Mouse (Mus musculus): ENCODE data around the gene Tenm1.

Gene Tenm1

DNA sequence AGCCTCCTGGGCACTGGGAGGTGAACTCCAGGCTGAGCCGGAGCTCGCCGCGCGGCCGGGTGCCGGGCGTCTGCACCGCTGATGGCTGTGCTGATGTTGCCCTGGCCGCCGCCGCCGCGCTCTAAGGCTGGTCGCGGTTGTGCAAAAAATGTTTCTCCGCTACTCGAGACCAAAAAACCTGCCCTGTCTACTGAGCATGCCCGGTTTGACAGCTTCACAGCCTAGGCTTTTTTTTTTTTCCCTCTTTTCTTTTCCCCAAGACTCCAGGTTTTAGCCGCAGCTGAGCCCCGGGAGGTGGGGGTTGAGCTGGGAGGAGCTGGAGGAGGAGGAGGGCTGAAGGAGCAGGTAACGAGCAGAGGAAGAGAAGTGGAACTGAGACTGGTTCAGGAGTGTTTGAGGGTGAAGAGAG, at the start of gene Tenm1:
Tenm1 (minus strand) TSS at position 272 of the 409 bp plus-strand sequence.
- DNase-seq, result no peak

DNA sequence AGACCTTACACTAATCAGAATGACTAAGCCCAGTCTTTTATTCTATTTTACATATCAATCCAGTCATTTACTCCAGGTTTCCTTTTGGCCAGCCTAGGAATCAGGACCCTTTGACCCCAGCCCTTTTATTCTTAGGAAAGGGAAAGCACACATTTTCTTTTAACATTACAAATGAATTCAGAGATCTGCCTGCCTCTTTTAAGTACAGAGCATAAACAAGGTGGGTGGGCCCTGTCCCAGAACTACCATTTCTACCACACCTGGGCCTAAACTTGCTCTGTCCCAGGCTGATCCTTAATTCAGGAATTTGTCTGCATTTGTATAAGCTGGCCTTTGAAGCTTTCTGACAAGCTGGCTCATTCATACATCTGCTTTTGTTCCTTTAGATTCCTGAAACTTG, 38.4 kb upstream of the Tenm1 start:
- no peak for DNase-seq

DNA sequence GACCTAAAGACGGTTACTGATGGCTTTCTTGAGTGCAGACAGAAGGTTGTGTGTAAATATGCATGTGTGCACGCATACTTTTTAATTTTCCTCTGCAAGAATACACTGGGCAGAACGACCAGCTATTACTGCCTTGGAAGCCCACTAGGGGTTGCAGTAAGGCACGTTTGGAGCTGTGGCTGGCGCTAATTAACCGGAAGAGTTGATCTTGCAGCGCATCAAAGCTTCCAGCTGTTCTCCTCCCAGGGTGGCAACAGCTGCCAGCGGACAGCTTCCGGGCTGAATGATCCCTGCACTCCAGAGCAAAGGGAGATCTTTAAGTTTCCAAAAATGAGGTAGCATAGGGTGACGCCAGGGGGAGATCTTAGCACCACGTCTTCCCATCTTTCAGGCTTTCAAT, 1.7 kb upstream of the Tenm1 start:
- no peak for DNase-seq

DNA sequence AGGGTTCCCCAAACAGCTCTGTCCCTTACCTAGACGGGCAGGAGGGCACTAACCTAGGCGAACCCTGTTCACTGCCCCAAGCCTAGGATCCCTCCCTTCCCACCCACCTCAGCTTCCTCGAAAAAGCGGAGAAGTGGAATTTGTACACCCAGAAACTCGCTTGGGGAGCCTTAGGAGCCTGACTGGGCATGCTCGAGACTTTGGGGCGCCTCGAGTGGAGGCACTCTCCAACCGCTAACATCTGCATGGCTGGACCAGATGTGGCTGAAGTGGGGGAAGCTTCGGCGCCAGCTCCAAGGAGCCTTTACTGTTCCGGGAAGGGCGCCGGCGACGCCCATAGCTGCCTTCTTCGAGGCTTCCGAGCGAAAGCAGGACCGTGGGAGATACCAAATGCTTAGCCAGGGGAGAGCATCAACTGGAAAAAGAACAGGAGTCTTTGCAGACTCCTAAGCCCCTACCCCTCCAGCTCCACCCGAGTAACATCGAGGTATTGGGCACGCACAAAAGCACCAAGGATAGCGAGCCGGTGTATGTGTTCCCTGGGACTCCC, 1.1 kb upstream of the Tenm1 start:
- DNase-seq, result no peak

DNA sequence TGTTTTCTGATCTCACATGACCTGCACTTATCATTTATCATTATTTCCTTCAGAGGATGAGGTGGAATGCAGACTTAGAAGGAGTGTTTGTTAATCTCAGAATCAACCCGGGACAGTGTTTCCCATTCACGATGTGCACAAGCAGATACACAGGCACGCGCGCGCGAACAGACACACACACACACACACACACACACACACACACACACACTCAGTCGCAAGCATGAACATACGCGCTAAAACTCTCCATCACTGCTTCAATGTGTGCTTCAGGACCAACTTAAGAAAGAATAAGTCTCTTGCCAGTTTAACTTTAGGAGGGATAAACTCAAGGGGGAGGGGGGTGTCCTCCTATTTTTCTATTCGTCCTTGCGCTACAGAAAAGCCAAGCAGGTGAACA, 411 bp upstream of the Tenm1 start:
- DNase-seq, result no peak

DNA sequence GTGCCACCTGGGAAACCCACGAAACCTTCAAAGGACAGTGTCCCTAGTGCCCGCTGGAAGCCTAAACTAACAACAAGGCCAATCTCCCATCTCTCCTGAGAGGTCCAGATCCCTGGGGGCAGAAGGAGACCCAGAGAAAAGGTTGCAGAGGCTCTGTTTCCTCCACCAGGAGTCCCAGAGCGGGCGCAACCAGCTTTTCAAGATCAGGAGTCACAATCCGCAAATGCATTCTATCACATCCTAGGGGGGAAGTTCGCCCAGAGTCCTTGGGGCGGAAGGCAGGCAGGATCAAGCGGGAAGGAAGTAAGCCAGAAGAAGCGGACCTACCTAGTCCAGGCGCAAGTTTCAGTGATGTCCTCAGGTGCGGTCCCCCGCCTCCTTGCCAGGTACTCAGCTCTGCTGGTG, 963 bp downstream of the Tenm1 start:
- no peak for DNase-seq

DNA sequence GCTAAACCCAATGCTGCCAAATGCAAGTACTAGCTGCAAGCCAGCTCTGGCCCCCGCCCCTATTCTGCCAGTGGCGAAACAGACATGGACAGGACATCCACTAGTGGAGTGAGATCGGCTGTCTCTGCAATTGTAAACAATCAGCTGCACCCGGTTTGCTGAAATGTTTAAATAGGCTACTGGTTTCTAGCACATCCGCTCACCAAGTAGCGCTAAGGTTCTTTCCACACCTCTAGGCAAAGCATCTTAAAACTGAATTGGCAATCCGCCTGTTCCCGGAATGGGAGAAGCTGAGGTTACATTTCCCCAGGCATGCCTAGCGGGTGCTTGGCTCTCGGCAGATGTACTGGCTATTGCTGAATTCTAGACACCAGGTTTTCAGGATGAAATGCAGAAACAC, 1.8 kb downstream of the Tenm1 start:
- DNase-seq, result no peak

DNA sequence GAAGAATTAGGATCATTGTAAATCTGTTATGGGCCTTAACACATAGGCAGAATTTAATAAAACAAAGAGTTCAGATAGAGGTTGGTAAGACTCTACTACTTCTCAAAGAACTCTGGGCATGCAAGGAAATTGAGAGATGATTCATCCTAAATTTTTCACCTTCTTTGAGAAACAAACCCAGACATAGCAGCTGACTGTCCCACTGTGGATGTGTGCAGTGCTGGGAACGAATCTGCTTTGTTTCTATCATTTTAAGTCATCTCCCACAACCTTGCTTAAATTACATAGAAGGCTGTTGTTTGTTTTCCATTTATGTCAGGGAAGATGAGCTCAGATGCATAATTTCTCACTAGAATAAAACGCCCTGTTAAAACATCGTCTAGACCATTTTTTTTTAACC, 31.0 kb downstream of the Tenm1 start:
- DNase-seq, result no peak

DNA sequence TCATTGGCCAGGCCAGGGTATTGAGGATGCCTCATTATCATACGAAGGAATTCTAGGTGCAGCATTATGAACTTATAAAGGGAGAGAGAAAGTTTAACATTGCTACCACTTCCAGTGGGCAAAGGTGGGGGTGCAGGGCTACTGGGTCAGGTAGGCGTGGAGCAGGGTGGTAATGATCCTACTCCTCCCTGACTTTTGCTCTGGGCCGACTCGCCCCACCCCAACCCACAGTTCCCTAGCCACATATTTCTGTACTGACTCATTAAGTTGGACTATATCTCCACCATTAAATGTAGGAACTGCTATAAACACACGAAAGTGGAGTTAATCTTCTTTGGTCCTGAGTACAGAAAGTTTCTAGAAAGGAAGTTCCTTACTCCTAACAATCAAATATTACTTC, 40.8 kb downstream of the Tenm1 start:
- no peak for DNase-seq

DNA sequence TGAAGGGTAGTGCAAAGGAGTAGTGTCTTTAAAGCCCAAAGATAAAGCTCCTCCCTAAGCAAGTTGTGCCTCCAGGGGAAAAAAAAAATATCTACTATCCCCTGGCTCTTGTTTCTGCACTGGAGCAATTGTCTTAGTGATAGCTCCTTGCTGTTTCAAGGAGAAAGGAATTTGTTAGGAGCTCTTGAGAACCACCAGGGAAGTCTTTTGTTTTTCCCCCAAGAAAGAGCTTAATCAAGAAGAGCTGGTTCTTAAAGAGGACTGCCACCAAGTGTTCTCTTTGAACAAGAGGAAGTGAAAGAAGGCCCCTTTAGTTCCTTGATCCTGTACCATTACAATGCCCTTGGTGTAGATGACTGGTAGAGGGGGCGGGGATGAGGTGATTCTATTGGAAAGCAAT, 56.4 kb downstream of the Tenm1 start:
- DNase-seq, result no peak

DNA sequence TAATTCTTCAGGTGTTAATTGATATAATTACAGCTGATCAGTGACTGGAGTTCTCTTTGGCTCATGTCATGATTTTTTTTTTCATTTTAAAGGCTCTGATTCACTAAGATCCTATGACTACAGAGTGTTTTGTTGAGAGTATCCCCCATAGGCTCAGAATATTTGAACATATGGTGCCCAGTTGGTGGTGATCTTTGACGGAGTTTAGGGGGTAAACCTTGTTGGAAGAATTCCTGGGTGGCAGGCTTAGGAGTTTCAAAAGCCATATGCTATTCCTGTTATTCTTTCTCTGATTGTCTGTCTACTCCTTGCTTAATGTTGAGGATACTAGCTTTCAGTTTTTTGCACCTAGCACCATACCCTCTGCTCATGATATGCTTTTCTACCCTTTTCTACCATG, 109.6 kb downstream of the Tenm1 start:
- no peak for DNase-seq

DNA sequence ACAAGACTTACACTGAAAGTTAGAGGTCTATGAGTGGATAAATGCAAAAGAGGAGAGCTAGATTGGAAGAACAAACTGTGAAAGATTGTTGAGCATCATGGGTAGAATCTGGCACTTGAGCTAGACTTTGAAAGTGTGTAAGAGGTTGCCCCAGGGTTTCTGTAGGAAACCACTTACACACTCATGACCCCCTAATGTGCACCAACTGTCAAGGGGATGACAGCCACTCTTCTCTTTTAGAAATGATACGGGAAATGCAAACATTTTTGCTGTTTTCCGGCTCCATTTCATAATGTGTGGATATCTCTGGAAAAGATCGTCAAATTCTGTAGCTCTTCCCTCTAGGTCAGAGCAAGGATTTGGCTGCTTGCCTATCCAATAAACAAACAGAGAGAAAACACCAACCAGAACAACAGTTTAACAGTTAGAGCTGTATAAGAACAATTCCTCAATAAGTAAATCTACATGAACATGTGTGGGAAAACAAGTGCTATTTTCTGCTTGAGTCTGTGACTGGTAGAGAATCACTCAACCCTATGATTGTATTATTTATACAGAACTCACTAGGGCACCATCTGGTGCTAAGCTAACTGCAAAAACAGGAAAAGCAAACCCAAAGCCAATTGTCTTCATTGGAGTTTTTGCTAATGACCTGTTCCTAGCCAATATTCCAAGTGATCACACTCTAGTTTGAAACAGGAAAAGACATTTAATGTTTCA, 111.0 kb downstream of the Tenm1 start:
- DNase-seq, result no peak

DNA sequence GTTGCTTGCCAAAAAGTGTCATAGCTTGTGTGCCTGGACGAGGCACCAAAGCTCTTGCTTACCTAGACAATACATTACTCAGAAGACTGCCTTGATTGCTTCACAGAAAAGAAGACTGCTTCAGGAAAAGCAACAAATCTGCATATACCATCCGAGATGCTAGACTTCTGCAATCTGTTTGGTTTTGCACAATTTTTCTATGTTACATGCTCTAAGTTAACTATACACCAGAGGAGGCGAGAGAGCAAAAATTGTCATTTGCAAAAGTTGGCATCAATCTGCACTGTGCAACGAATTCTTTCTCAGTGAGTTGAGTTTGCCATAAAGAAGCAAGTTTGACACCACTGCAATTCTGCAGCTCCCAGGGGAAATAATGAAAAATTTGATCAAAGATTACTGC, 193.1 kb downstream of the Tenm1 start:
- DNase-seq, result no peak

DNA sequence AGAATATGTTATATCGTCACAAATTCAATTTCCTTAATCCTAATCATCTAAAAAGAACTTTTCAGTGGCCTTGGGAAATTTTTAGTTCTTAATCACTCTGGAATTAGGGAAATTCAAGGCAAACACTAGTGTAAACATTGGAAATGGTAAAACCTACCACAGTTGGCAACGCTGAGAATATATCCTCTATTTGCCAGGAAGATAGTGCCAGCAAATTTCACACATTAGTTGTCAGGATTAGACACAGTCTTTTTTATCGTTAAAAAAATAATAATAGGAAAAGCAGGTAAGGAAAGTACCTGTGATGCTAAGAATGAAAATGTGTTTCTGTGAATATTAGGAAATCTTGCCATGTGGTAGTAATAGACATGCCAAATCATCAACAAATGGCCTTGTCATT, 223.9 kb downstream of the Tenm1 start:
- no peak for DNase-seq

DNA sequence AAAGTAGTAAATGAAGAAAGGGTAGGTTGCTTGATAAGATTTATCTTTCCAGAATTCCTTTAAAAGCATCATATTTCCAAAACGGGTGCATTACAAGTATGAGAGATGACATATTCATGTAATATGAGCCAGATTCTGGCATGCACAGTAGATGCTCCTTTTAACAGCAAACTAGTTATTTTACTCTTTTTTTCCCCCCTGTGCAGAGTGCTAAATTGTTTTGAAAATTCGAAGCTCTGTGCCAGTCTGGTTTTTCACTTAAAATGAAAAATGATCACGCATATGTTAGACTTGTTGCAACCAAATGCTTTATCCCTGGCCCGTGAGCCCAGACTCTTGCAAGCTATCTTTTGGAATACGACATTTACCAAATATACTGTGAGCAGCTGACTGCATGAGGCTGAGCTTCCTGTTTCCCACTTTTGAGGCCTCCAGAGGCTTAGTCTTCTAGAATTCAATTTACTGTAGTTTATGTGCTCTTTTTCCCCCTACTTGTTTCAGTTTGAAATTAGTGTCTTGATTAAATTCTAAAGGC, 226.6 kb downstream of the Tenm1 start:
- DNase-seq, result no peak

DNA sequence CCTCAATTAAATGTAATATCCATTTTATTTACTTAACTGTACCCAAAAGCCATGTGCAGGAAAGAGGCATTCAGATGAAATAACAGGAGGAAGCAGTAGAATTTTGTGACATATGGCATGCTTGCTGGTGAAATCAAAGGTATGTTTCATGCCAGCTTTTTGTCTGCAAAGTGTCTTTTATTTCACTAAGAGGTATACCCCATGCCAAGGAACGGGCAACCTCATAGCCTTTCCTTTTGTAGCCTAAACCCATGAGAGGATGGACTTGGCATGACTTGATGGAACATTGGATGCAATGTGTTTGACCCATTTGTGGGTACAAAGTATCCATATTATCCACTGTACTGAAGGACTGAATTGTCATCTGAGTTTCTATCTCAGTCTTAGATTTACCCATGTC, 246.0 kb downstream of the Tenm1 start:
- no peak for DNase-seq

DNA sequence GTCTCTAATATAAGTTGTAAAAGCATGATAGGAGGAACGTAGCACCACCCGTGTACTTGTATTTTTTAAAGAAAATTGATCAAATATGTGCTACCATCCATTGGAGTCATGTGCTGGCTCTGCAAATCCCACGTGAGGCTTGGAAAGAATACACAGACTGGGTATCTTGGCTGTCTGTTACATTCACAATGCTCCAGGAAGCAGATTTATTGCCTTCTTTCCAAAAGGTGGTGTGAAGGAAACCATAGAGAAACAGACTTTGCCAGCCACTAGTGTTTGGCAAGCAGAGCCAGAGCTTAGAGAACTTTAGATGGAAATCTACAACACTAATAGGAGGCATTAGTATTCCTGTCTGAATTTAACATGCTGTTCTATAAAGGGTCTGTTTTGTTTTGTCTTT, 277.4 kb downstream of the Tenm1 start:
- no peak for DNase-seq

DNA sequence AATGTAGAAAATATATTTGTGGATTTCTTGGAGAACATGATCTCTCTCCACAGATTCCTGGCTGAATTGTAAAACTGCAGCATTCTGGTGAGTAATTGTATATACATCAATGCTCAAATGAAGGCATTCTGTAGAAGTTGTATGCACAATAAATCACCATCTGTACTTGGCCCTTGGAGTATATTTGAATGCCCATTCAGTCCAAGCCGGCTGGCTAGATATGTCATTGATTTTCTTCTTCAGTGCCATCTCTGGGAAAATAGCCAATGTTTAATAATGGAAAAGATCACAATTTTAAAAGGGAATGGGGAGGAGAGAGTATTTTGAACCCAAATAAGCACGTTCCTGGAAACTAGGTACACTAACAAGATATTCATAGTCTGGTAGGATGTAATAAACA, 299.2 kb downstream of the Tenm1 start:
- DNase-seq, result no peak

DNA sequence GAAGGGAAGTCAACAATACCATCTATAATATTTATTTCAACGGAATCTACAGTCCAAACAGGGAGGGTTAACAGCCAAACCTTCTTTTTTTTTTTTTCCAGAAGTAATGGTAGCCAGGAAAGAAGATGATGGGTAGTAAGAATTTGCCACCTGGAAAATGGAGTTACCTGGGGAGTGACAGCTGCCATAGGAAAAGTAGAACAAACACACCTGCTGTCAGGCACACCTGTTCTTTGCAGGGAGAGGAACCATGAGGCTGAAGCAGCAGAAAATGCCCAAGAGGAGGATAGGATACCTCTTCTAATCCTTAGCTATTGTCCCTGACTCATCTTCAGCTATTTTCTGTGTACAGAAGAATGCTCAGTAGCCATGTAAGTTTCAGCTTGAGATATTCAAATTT, 306.4 kb downstream of the Tenm1 start:
- DNase-seq, result no peak

DNA sequence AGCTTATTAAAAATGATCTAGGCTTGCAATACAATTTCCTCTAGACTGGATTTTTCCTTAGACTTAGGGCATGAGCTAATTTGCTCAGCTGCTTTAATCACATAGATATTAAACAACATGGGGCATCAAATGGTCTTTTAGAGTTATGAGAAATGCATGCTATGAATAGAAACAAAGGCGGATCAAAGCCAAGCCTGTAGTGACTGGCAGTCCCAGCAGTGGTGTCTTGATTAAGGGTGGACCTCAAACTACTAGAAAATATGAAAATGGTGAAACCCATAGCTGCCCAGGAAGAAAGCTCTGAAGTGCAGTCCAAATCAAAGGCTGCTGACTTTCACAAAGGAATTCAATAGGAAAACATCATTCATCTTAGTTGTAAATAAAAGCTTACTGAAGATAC, 306.9 kb downstream of the Tenm1 start:
- DNase-seq, result no peak

DNA sequence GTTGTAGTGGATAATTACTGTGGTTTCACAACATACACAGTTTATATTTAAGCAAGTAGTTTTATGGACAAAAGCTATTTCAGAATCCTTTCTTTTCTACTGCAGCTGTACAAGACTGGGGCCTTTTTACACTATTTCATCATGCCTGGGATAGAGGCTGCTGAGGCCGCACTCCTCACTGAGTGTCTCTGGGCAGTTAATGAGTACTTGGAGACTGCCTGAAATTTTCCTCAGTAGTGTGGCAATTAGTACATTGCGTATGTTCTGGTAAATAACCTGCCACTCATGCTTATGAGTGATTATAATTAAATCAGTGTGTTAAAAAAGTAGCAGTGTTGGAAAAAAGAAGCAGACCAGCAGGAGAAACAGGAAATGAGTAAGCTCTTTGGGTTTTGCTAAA, 442.8 kb downstream of the Tenm1 start:
- DNase-seq, result no peak

DNA sequence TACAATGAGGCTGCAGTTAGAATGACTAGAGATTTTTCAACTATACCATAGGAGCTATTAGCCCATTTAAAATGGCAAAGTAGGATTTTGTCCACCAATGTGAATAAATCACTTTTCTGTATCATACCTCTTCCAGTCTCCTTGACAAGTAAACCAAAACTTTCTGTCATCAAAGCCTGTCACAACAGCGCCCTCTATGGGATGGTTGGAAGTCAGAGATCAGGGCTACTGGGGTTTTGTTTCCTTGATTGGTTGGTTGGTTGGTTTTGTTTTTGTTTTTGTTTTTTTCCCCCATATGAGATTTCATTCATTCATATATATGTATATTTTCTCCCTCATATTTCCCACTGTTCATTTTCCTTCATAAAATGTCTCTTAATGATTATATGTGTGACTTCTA, 455.4 kb downstream of the Tenm1 start:
- DNase-seq, result no peak

DNA sequence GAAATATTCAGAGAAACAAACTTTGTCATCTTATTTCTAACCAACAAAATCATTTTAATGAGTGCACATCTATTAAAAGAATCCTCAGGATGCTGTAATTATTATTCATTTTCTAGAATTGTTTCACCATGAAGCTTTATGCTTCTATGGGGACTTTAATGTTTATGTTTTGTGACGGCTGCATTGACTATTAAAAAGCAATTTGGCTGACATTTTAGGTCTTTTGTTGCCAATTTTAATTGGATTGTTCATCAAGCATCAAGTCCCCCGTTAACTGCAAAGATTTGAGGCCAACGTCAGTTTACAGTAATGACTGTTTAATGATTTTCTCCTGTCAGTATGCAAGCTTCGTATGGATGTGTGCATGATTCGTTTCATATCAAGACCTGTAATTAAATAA, 461.3 kb downstream of the Tenm1 start:
- DNase-seq, result no peak

DNA sequence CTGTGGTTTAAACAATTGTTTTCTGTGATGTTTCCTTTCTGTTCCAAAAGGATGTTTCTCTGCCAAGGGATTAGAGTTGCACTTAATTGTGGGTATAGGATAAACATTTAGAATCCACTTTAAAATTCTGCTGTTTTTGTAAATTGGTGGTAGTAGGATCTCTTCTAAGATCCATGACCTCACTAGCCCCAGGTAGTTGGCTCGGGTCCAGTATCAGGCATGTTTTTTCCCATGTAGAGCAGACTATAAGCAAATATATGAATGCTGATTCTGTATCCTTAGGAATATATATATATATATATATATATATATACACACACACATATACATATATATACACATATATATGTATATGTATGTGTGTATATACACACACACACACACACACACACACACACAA, 567.2 kb downstream of the Tenm1 start:
- DNase-seq, result no peak

DNA sequence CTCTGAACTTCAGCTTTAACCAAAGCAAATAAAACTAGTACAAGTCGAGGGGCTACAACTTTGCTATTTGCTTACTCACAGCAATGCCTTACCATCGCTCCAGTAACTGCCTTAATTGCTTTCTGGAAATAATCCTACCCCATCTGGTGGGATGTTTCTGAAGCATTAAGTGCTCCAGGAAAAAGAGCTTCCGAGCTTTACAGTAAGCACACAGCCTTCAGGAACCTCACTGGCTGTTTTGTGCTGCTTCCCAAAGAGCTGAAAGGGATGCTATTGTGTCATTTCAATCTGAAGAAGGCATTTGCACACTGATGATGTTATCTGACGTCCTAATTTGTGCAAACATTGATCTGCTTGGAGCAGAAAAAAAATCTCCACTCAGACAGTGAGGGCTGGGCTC, 647.4 kb downstream of the Tenm1 start:
- no peak for DNase-seq
